Mouse (Mus musculus) lung, postnatal 0 days (tissue): ENCODE data around the gene E2f1.

Experiments
- CTCF ChIP-seq: IDR thresholded peaks from 2 replicates; pipeline ENCODE4 v1.5.1; 2016; ENCODE audit warnings: antibody characterized with exemption, mild to moderate bottlenecking
- EP300 ChIP-seq: IDR thresholded peaks from 2 replicates; pipeline ENCODE4 v1.6.1; 2016; ENCODE audit warnings: antibody characterized with exemption, mild to moderate bottlenecking, control low read depth

GRCm38 (mm10) chr2:154549886-154550189 is 19.9 kb downstream of the E2f1 start:
- TF ChIP-seq EP300 (no peak), CTCF (no peak)
